9 mouse cellular contexts compared by ENCODE assay signal in genomic region chr3:54797211-54797610, GRCm38 (mm10). TPM values are rescaled to one million over a fixed set of nuclear protein-coding genes. Genes with fewer than 3 reads are reported as not detected.
DNase-seq lines count a peak whose midpoint lies in the region; ATAC-seq and TF ChIP-seq lines count a peak whose summit lies in the region.
"Had no signal": no experiment of that assay in that cellular context is flagged by ENCODE, and none has a peak within 500 bp of the region (broad histone marks: within the 10 kb centered on the region; RNA-seq: fewer than 3 reads in every experiment).

No protein-coding gene starts in this region.

- H3K4me3 ChIP-seq in hindbrain, embryonic 10.5 days, result no peak overlapping the region
- no peak overlapping the region for H3K4me3 ChIP-seq in hindbrain, embryonic 12.5 days
- H3K4me3 ChIP-seq in cerebellum, adult 2 months (replicated peaks; ENCODE audit: insufficient read depth, low read depth, low read length), result no peak overlapping the region
- no peak overlapping the region for H3K4me3 ChIP-seq in intestine, postnatal 0 days (ENCODE audit: low read depth, low read length)
- H3K4me3 ChIP-seq in limb, embryonic 10.5 days, result no peak overlapping the region
- H3K4me3 ChIP-seq in midbrain, embryonic 11.5 days (ENCODE audit: low read depth, low read length), result no peak overlapping the region

- H3K27me3 ChIP-seq in hindbrain, embryonic 10.5 days (ENCODE audit: insufficient read depth, poor library complexity, severe bottlenecking), result 0 out of 2 replicates have a peak, but pooled peaks cover 3% of the 10 kb centered on the region
- H3K27me3 ChIP-seq in hindbrain, embryonic 12.5 days, result no peaks in the 10 kb centered on the region
- no peaks in the 10 kb centered on the region for H3K27me3 ChIP-seq in cerebellum, adult 2 months (ENCODE audit: control insufficient read depth, insufficient read depth, low read length)
- no peaks in the 10 kb centered on the region for H3K27me3 ChIP-seq in intestine, postnatal 0 days (replicated peaks; ENCODE audit: control insufficient read depth, insufficient read depth, low read length)
- no peaks in the 10 kb centered on the region for H3K27me3 ChIP-seq in limb, embryonic 10.5 days (ENCODE audit: low read depth, poor library complexity, severe bottlenecking)
- H3K27me3 ChIP-seq in midbrain, embryonic 11.5 days (ENCODE audit: control insufficient read depth, insufficient read depth, low read length), result no peaks in the 10 kb centered on the region
- no peaks in the 10 kb centered on the region for H3K27me3 ChIP-seq in splenic B cell, adult 2 months (ENCODE audit: control insufficient read depth, insufficient read depth, low read length, poor library complexity, severe bottlenecking)

- 32% methylated on average over 16 of the region's 16 CpGs for WGBS in hindbrain, embryonic 10.5 days
- WGBS in hindbrain, embryonic 12.5 days, result 44% methylated on average over 16 of the region's 16 CpGs
- WGBS in cerebellum, adult 2 months, result 35% methylated on average over 16 of the region's 16 CpGs
- WGBS in intestine, postnatal 0 days, result 24% methylated on average over 16 of the region's 16 CpGs
- WGBS in limb, embryonic 10.5 days, result 44% methylated on average over 16 of the region's 16 CpGs
- 35% methylated on average over 16 of the region's 16 CpGs for WGBS in midbrain, embryonic 11.5 days

- H3K9me3 ChIP-seq in hindbrain, embryonic 10.5 days, result peaks cover 12% of the 10 kb centered on the region
- peaks cover 7% of the 10 kb centered on the region; the same call in 1 of the 2 replicates for H3K9me3 ChIP-seq in hindbrain, embryonic 12.5 days (replicated peaks)
- H3K9me3 ChIP-seq in intestine, postnatal 0 days (ENCODE audit: control insufficient read depth), result no peaks in the 10 kb centered on the region
- H3K9me3 ChIP-seq in limb, embryonic 10.5 days (replicated peaks), result no peaks in the 10 kb centered on the region
- H3K9me3 ChIP-seq in midbrain, embryonic 11.5 days (ENCODE audit: control insufficient read depth, low read length), result peaks cover 5% of the 10 kb centered on the region; the same call in 1 of the 2 replicates

- peak; percentile 50 for DNase-seq in hindbrain, embryonic 10.5 days (ENCODE audit: low spot score)
- DNase-seq in cerebellum, adult 2 months, result peak; percentile 49 to 58
- peak; percentile 49 for DNase-seq in gastrocnemius, postnatal 10 days
- peak; percentile 37 for DNase-seq in limb, embryonic 10.5 days (ENCODE audit: low spot score)
- no peak for DNase-seq in midbrain, embryonic 11.5 days (ENCODE audit: low spot score, missing footprints)
- DNase-seq in splenic B cell, adult 2 months (ENCODE audit: low read depth, low spot score), result peak; percentile 42

- TF ChIP-seq POLR2A in cerebellum, adult 2 months (IDR thresholded peaks at IDR 0.05; ENCODE audit: borderline replicate concordance, insufficient read depth, low read length), result no peak

- no peak overlapping the region for H3K9ac ChIP-seq in hindbrain, embryonic 12.5 days
- H3K9ac ChIP-seq in intestine, postnatal 0 days (ENCODE audit: low read depth, low read length), result no peak overlapping the region
- H3K9ac ChIP-seq in midbrain, embryonic 11.5 days (ENCODE audit: low read length), result no peak overlapping the region

- H3K4me1 ChIP-seq in hindbrain, embryonic 10.5 days (replicated peaks), result no peaks in the 10 kb centered on the region
- no peaks in the 10 kb centered on the region for H3K4me1 ChIP-seq in hindbrain, embryonic 12.5 days
- no peaks in the 10 kb centered on the region for H3K4me1 ChIP-seq in cerebellum, adult 2 months (ENCODE audit: control insufficient read depth, insufficient read depth, low read length)
- no peaks in the 10 kb centered on the region for H3K4me1 ChIP-seq in intestine, postnatal 0 days (replicated peaks; ENCODE audit: control insufficient read depth, insufficient read depth, low read length)
- H3K4me1 ChIP-seq in limb, embryonic 10.5 days, result peaks cover 4% of the 10 kb centered on the region; the same call in 1 of the 2 replicates
- H3K4me1 ChIP-seq in midbrain, embryonic 11.5 days (ENCODE audit: control insufficient read depth, insufficient read depth, low read length), result no peaks in the 10 kb centered on the region

- no peak for ATAC-seq in hindbrain, embryonic 12.5 days (ENCODE audit: low FRiP score)
- ATAC-seq in intestine, postnatal 0 days, result peak; percentile 63; the same call in 1 of the 2 replicates
- ATAC-seq in midbrain, embryonic 11.5 days (ENCODE audit: low FRiP score), result peak; percentile 55; the same call in 1 of the 2 replicates

- H3K4me2 ChIP-seq in hindbrain, embryonic 12.5 days (replicated peaks), result no peak overlapping the region
- H3K4me2 ChIP-seq in intestine, postnatal 0 days (replicated peaks; ENCODE audit: low read depth), result no peak overlapping the region
- H3K4me2 ChIP-seq in midbrain, embryonic 11.5 days, result no peak overlapping the region

- no peak overlapping the region for H3K27ac ChIP-seq in hindbrain, embryonic 10.5 days
- H3K27ac ChIP-seq in hindbrain, embryonic 12.5 days, result no peak overlapping the region
- no peak overlapping the region for H3K27ac ChIP-seq in cerebellum, adult 2 months (ENCODE audit: insufficient read depth, low read length)
- H3K27ac ChIP-seq in intestine, postnatal 0 days (ENCODE audit: low read depth, low read length), result no peak overlapping the region
- H3K27ac ChIP-seq in limb, embryonic 10.5 days, result no peak overlapping the region
- H3K27ac ChIP-seq in midbrain, embryonic 11.5 days (ENCODE audit: low read depth, low read length), result no peak overlapping the region
- H3K27ac ChIP-seq: macrophage had no signal

- peak; percentile 53; the same call in 1 of the 2 replicates for TF ChIP-seq CTCF in cerebellum, adult 2 months (IDR thresholded peaks at IDR 0.05; ENCODE audit: borderline replicate concordance, insufficient read depth, low read depth, low read length)
- peak; percentile 84 for TF ChIP-seq CTCF in intestine, postnatal 0 days (IDR thresholded peaks at IDR 0.05; ENCODE audit: low read depth)

- no peaks in the 10 kb centered on the region; the same call in 1 of the 2 replicates for H3K36me3 ChIP-seq in hindbrain, embryonic 10.5 days
- H3K36me3 ChIP-seq in hindbrain, embryonic 12.5 days, result no peaks in the 10 kb centered on the region; the same call in 1 of the 2 replicates
- no peaks in the 10 kb centered on the region for H3K36me3 ChIP-seq in intestine, postnatal 0 days (ENCODE audit: control insufficient read depth, insufficient read depth)
- no peaks in the 10 kb centered on the region for H3K36me3 ChIP-seq in limb, embryonic 10.5 days
- no peaks in the 10 kb centered on the region for H3K36me3 ChIP-seq in midbrain, embryonic 11.5 days (ENCODE audit: control insufficient read depth, insufficient read depth, low read length)
- no peaks in the 10 kb centered on the region for H3K36me3 ChIP-seq in splenic B cell, adult 2 months (ENCODE audit: control insufficient read depth, insufficient read depth, low read length, poor library complexity, severe bottlenecking)

RNA-seq across cellular contexts. Expression of gene Rfxap, which starts 10.4 kb away (rescaled TPM):
- polyA plus RNA-seq in hindbrain, embryonic 10.5 days (2016; fragmentation: Nextera tagmentation; extraction: Ambion mirVana), result 32.9 and 39.5 TPM in 2 replicates
- 67.9 and 69.0 TPM in 2 replicates for polyA plus RNA-seq in hindbrain, embryonic 12.5 days (2016; fragmentation: Nextera tagmentation; extraction: Ambion mirVana)
- polyA plus RNA-seq in cerebellum, adult 2 months (2012; rRNA removed), result 61.4 and 69.0 TPM in 2 replicates
- total RNA-seq in gastrocnemius, postnatal 10 days (2021), result 10 to 100 TPM; 23.4 to 25.3 TPM
- polyA plus RNA-seq in intestine, postnatal 0 days (2015; fragmentation: Nextera tagmentation; extraction: Ambion mirVana), result 28.8 and 30.8 TPM in 2 replicates
- 35.0 and 35.4 TPM in 2 replicates for polyA plus RNA-seq in limb, embryonic 10.5 days (2016; fragmentation: Nextera tagmentation; extraction: Ambion mirVana)
- polyA plus RNA-seq in midbrain, embryonic 11.5 days (2014; fragmentation: Nextera tagmentation; extraction: Ambion mirVana), result 44.4 and 49.5 TPM in 2 replicates

RNA-seq across cellular contexts. Expression of gene Smad9, which starts 41.8 kb away (rescaled TPM):
- 0.19 and 0.25 TPM in 2 replicates for polyA plus RNA-seq in hindbrain, embryonic 10.5 days (2016; fragmentation: Nextera tagmentation; extraction: Ambion mirVana)
- 0.66 and 0.70 TPM in 2 replicates for polyA plus RNA-seq in hindbrain, embryonic 12.5 days (2016; fragmentation: Nextera tagmentation; extraction: Ambion mirVana)
- polyA plus RNA-seq in cerebellum, adult 2 months (2012; rRNA removed), result 13.7 and 15.5 TPM in 2 replicates
- total RNA-seq in gastrocnemius, postnatal 10 days (2021), result under 1 TPM; 0.42 to 0.56 TPM
- polyA plus RNA-seq in intestine, postnatal 0 days (2015; fragmentation: Nextera tagmentation; extraction: Ambion mirVana), result 0.70 and 0.93 TPM in 2 replicates
- polyA plus RNA-seq in limb, embryonic 10.5 days (2016; fragmentation: Nextera tagmentation; extraction: Ambion mirVana), result 0.23 and 0.26 TPM in 2 replicates
- polyA plus RNA-seq in midbrain, embryonic 11.5 days (2014; fragmentation: Nextera tagmentation; extraction: Ambion mirVana), result 0.07 and 0.27 TPM in 2 replicates
- polyA plus RNA-seq: macrophage had no signal
